8 mouse cellular contexts compared by ENCODE assay signal in genomic region chr6:83326394-83326736, GRCm38 (mm10). TPM values are rescaled to one million over a fixed set of nuclear protein-coding genes. Genes with fewer than 3 reads are reported as not detected.
DNase-seq lines count a peak whose midpoint lies in the region; ATAC-seq and TF ChIP-seq lines count a peak whose summit lies in the region.

No protein-coding gene starts in this region.

- TF ChIP-seq CTCF in heart, postnatal 0 days (IDR thresholded peaks at IDR 0.05; ENCODE audit: low read depth): no peak
- no peak for TF ChIP-seq CTCF in bone marrow, adult 2 months (IDR thresholded peaks at IDR 0.05; ENCODE audit: control insufficient read depth, insufficient read depth, low read length)

- peak overlapping the region; percentile 88 for H3K4me3 ChIP-seq in heart, postnatal 0 days (ENCODE audit: low read depth, low read length)
- peak overlapping the region; percentile 85 for H3K4me3 ChIP-seq in bone marrow, adult 2 months (replicated peaks; ENCODE audit: control insufficient read depth, low read depth, low read length)
- peak overlapping the region; percentile 79 for H3K4me3 ChIP-seq in hindbrain, embryonic 11.5 days (ENCODE audit: low read depth, low read length)
- H3K4me3 ChIP-seq in midbrain, embryonic 11.5 days (ENCODE audit: low read depth, low read length): peak overlapping the region; percentile 61

- peaks cover 10% of the 10 kb centered on the region; the same call in 1 of the 2 replicates for H3K4me1 ChIP-seq in heart, postnatal 0 days (ENCODE audit: control insufficient read depth, insufficient read depth)
- peaks cover 3% of the 10 kb centered on the region; the same call in 1 of the 2 replicates for H3K4me1 ChIP-seq in bone marrow, adult 2 months (ENCODE audit: control insufficient read depth, insufficient read depth, low read length)
- H3K4me1 ChIP-seq in hindbrain, embryonic 11.5 days (replicated peaks; ENCODE audit: control insufficient read depth, insufficient read depth, low read length): no peaks in the 10 kb centered on the region
- peaks cover 16% of the 10 kb centered on the region for H3K4me1 ChIP-seq in midbrain, embryonic 11.5 days (ENCODE audit: control insufficient read depth, insufficient read depth, low read length)

- intact Hi-C loops in heart, postnatal 10 days (cut with DNase I): loop anchor here (10.0 kb wide), 1 partner anchor 552 kb away; the partner anchor contains the start of gene Hk2
- intact Hi-C loops in left cerebral cortex, postnatal 14 days (cut with DNase I): loop anchor here (5.0 kb wide), 1 partner anchor 114 kb away; no protein-coding TSS in a partner anchor

- ATAC-seq in heart, postnatal 0 days (ENCODE audit: insufficient read depth, low read depth): peak; percentile 19; the same call in 1 of the 2 replicates
- peak; percentile 56; the same call in 1 of the 2 replicates for ATAC-seq in hindbrain, embryonic 11.5 days (ENCODE audit: low FRiP score)
- ATAC-seq in midbrain, embryonic 11.5 days (ENCODE audit: low FRiP score): peak; percentile 46

- H3K4me2 ChIP-seq in heart, postnatal 0 days (ENCODE audit: low read depth, low read length): peak overlapping the region; percentile 66
- H3K4me2 ChIP-seq in hindbrain, embryonic 11.5 days (replicated peaks; ENCODE audit: low read depth, low read length): peak overlapping the region; percentile 50
- peak overlapping the region; percentile 66 for H3K4me2 ChIP-seq in midbrain, embryonic 11.5 days

- DNase-seq in heart, postnatal 0 days (ENCODE audit: low spot score): no peak
- DNase-seq in heart, postnatal 10 days: no peak
- DNase-seq in hindbrain, embryonic 11.5 days (ENCODE audit: low spot score): no peak
- DNase-seq in midbrain, embryonic 11.5 days (ENCODE audit: low spot score, missing footprints): no peak
- no peak for DNase-seq in left cerebral cortex, postnatal 14 days (ENCODE audit: low spot score in 2 of 2)
- DNase-seq in frontal cortex, adult 2 months (ENCODE audit: extremely low spot score in 1 of 2, low spot score in 1 of 2): no peak
- no peak for DNase-seq in cerebellum, postnatal 14 days

- H3K9me3 ChIP-seq in heart, postnatal 0 days (replicated peaks; ENCODE audit: control insufficient read depth, low read length): no peaks in the 10 kb centered on the region
- H3K9me3 ChIP-seq in hindbrain, embryonic 11.5 days (ENCODE audit: control insufficient read depth, low read length): no peaks in the 10 kb centered on the region
- no peaks in the 10 kb centered on the region for H3K9me3 ChIP-seq in midbrain, embryonic 11.5 days (ENCODE audit: control insufficient read depth, low read length)

- H3K27ac ChIP-seq in heart, postnatal 0 days (ENCODE audit: low read depth): peak overlapping the region; percentile 92
- H3K27ac ChIP-seq in bone marrow, adult 2 months (ENCODE audit: control insufficient read depth, insufficient read depth, low read depth, low read length, poor library complexity): peak overlapping the region; percentile 99
- peak overlapping the region; percentile 90 for H3K27ac ChIP-seq in hindbrain, embryonic 11.5 days (ENCODE audit: low read depth, low read length)
- H3K27ac ChIP-seq in midbrain, embryonic 11.5 days (ENCODE audit: low read depth, low read length): peak overlapping the region; percentile 45

- WGBS in heart, postnatal 0 days: 5% methylated on average over 6 of the region's 6 CpGs
- WGBS in bone marrow, adult 2 months: under 1% methylated on average over 6 of the region's 6 CpGs
- 15% methylated on average over 6 of the region's 6 CpGs for WGBS in hindbrain, embryonic 11.5 days
- whole genome bisulfite sequencing in midbrain, embryonic 11.5 days: 9% methylated on average over 6 of the region's 6 CpGs

- TF ChIP-seq EP300 in heart, postnatal 0 days (IDR thresholded peaks at IDR 0.05; ENCODE audit: low read depth): no peak

- no peaks in the 10 kb centered on the region for H3K27me3 ChIP-seq in heart, postnatal 0 days (ENCODE audit: control insufficient read depth, insufficient read depth, low read length)
- no peaks in the 10 kb centered on the region for H3K27me3 ChIP-seq in hindbrain, embryonic 11.5 days (ENCODE audit: control insufficient read depth, insufficient read depth, low read length)
- no peaks in the 10 kb centered on the region for H3K27me3 ChIP-seq in midbrain, embryonic 11.5 days (ENCODE audit: control insufficient read depth, insufficient read depth, low read length)

- H3K36me3 ChIP-seq in heart, postnatal 0 days (replicated peaks; ENCODE audit: control insufficient read depth, insufficient read depth, low read length): peaks cover 17% of the 10 kb centered on the region
- H3K36me3 ChIP-seq in hindbrain, embryonic 11.5 days (ENCODE audit: control insufficient read depth, insufficient read depth, low read length): no peaks in the 10 kb centered on the region
- H3K36me3 ChIP-seq in midbrain, embryonic 11.5 days (ENCODE audit: control insufficient read depth, insufficient read depth, low read length): peaks cover 3% of the 10 kb centered on the region

- H3K9ac ChIP-seq in heart, postnatal 0 days (replicated peaks; ENCODE audit: low read depth, low read length): peak overlapping the region; percentile 85
- H3K9ac ChIP-seq in hindbrain, embryonic 11.5 days (ENCODE audit: low read depth, low read length): peak overlapping the region; percentile 82
- peak overlapping the region; percentile 76 for H3K9ac ChIP-seq in midbrain, embryonic 11.5 days (ENCODE audit: low read length)

- no peak for TF ChIP-seq POLR2A in bone marrow, adult 2 months (IDR thresholded peaks at IDR 0.05; ENCODE audit: borderline replicate concordance, control insufficient read depth, low read depth, low read length)

RNA-seq across cellular contexts. Expression of gene Mob1a, which starts 0.5 kb away (rescaled TPM):
- 33.8 and 35.0 TPM in 2 replicates for total RNA-seq in heart, postnatal 0 days (2014; rRNA removed; ENCODE audit: low replicate concordance)
- 15.1 and 15.9 TPM in 2 replicates for polyA plus RNA-seq in heart, postnatal 0 days (2015; fragmentation: Nextera tagmentation; extraction: Ambion mirVana)
- 10 to 100 TPM; 30.5 to 35.1 TPM for total RNA-seq in heart, postnatal 10 days (2021)
- 24.6 and 31.2 TPM in 2 replicates for polyA plus RNA-seq in bone marrow, adult 2 months (2011; ENCODE audit: insufficient read depth, insufficient read length, low replicate concordance, missing spikeins)
- polyA plus RNA-seq in hindbrain, embryonic 11.5 days (2014; fragmentation: Nextera tagmentation; extraction: Ambion mirVana): 60.9 and 65.6 TPM in 2 replicates
- polyA plus RNA-seq in midbrain, embryonic 11.5 days (2014; fragmentation: Nextera tagmentation; extraction: Ambion mirVana): 73.7 and 82.0 TPM in 2 replicates
- 10 to 100 TPM; 22.0 to 22.4 TPM for total RNA-seq in left cerebral cortex, postnatal 14 days (2021)
- 16.3 and 19.2 TPM in 2 replicates for polyA plus RNA-seq in frontal cortex, adult 2 months (2012; rRNA removed)

RNA-seq across cellular contexts. Expression of gene Mthfd2, which starts 0.7 kb away (rescaled TPM):
- total RNA-seq in heart, postnatal 0 days (2014; rRNA removed; ENCODE audit: low replicate concordance): 3.6 and 4.7 TPM in 2 replicates
- polyA plus RNA-seq in heart, postnatal 0 days (2015; fragmentation: Nextera tagmentation; extraction: Ambion mirVana): 8.5 and 8.9 TPM in 2 replicates
- 1 to 10 TPM; 5.0 to 5.4 TPM for total RNA-seq in heart, postnatal 10 days (2021)
- 22.0 and 30.0 TPM in 2 replicates for polyA plus RNA-seq in bone marrow, adult 2 months (2011; ENCODE audit: insufficient read depth, insufficient read length, low replicate concordance, missing spikeins)
- 41.8 and 46.9 TPM in 2 replicates for polyA plus RNA-seq in hindbrain, embryonic 11.5 days (2014; fragmentation: Nextera tagmentation; extraction: Ambion mirVana)
- 48.0 and 51.6 TPM in 2 replicates for polyA plus RNA-seq in midbrain, embryonic 11.5 days (2014; fragmentation: Nextera tagmentation; extraction: Ambion mirVana)
- 1 to 10 TPM; 6.2 to 6.6 TPM for total RNA-seq in left cerebral cortex, postnatal 14 days (2021)
- polyA plus RNA-seq in frontal cortex, adult 2 months (2012; rRNA removed): 6.3 and 6.9 TPM in 2 replicates

RNA-seq across cellular contexts. Expression of gene Bola3, which starts 22.6 kb away (rescaled TPM):
- total RNA-seq in heart, postnatal 0 days (2014; rRNA removed; ENCODE audit: low replicate concordance): 32.0 and 36.3 TPM in 2 replicates
- 492 and 553 TPM in 2 replicates for polyA plus RNA-seq in heart, postnatal 0 days (2015; fragmentation: Nextera tagmentation; extraction: Ambion mirVana)
- total RNA-seq in heart, postnatal 10 days (2021): 100 to 1,000 TPM; 235 to 249 TPM
- polyA plus RNA-seq in bone marrow, adult 2 months (2011; ENCODE audit: insufficient read depth, insufficient read length, low replicate concordance, missing spikeins): 128 and 170 TPM in 2 replicates
- polyA plus RNA-seq in hindbrain, embryonic 11.5 days (2014; fragmentation: Nextera tagmentation; extraction: Ambion mirVana): 110 and 117 TPM in 2 replicates
- polyA plus RNA-seq in midbrain, embryonic 11.5 days (2014; fragmentation: Nextera tagmentation; extraction: Ambion mirVana): 134 and 144 TPM in 2 replicates
- total RNA-seq in left cerebral cortex, postnatal 14 days (2021): 10 to 100 TPM; 41.2 to 45.5 TPM
- polyA plus RNA-seq in frontal cortex, adult 2 months (2012; rRNA removed): 41.8 and 73.9 TPM in 2 replicates

Comparison
In these comparisons a context has a peak if more than half of its experiments do, and no peak if none do; other contexts are left out.
1. H3K27ac ChIP-seq: peak in every context shown above with its lines; median percentile 99 in bone marrow, adult 2 months; 92 in heart, postnatal 0 days; 90 in hindbrain, embryonic 11.5 days; 45 in midbrain, embryonic 11.5 days.